Mouse (Mus musculus) bone marrow macrophage, adult 2 months (primary cell): ENCODE measurements around the gene Olfr871.

Source experiments
- CTCF ChIP-seq: IDR thresholded peaks from 2 replicates; pipeline ENCODE4 v1.5.1; 2012; ENCODE audit warnings: low read depth, mild to moderate bottlenecking, low read length, moderate library complexity
- POLR2A ChIP-seq: IDR thresholded peaks from 2 replicates; pipeline ENCODE4 v1.6.1; 2012; ENCODE audit warnings: mild to moderate bottlenecking, low read depth, low read length, borderline replicate concordance

DNA sequence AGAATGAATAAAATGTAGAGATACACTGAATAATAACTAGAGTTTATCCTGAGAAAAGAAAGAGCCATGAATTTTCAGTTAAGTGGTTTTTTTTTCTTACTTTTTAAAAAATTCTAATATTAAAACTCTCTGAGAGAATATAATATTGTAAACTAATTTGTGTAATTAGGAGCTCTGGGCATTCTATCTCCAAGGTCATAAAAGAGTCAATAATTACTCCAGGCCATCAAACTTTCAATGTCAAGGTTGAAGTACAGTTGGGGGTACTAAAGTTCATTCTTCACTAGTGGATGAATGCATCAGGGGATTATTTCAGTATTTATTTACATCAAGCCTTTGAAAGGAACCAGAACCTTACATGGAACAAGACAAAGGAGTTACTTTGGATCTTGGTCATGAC is 24.8 kb downstream of the Olfr871 start, which contains the start of gene Olfr872:
- TF ChIP-seq CTCF (no peak), POLR2A (no peak)
